Mouse (Mus musculus) embryonic facial prominence, embryonic 14.5 days (tissue): ENCODE measurements at regions not wholly inside any gene's neighbourhood (a gene's known extent, or its start where the extent isn't known, plus 50 kb on each side); places are given as distances from the start of the nearest gene placed in this dataset.
A peak's percentile ranks its signal among the peaks of the same experiment; 100 is the strongest.

Experiments used
- ATAC-seq: fragments of 200-750 bp; cut with Nextera tagmentation; 2 replicates; pipeline ENCODE4 v1.8.0; 2017; ENCODE audit warnings: low read depth, moderate number of reproducible peaks, moderate TSS enrichment
- DNase-seq: peaks from one replicate; pipeline ENCODE4 v3.0.0-alpha.2; 2015; ENCODE audit warnings: low spot score
- H3K27ac ChIP-seq: fragments of 300-500 bp; sonication (generic); replicated peaks from 2 replicates; pipeline ENCODE4 v1.5.1; 2014; ENCODE audit warnings: low read depth, mild to moderate bottlenecking, low read length, moderate library complexity
- H3K27me3 ChIP-seq: fragments of 300-500 bp; sonication (generic); replicated peaks from 2 replicates; pipeline ENCODE4 v1.6.1; 2014; ENCODE audit warnings: low read length; ENCODE audit not compliant: control insufficient read depth, insufficient read depth
- H3K36me3 ChIP-seq: fragments of 300-500 bp; sonication (generic); 2 replicates; pipeline ENCODE4 v1.6.1; 2014; ENCODE audit warnings: low read length, mixed read lengths; ENCODE audit not compliant: control insufficient read depth, insufficient read depth
- H3K4me1 ChIP-seq: fragments of 300-500 bp; sonication (generic); 2 replicates; pipeline ENCODE4 v1.6.1; 2014; ENCODE audit warnings: antibody characterized with exemption, low read length; ENCODE audit not compliant: control insufficient read depth, insufficient read depth
- H3K4me2 ChIP-seq: fragments of 300-500 bp; sonication (generic); 2 replicates; pipeline ENCODE4 v1.6.1; 2014; ENCODE audit warnings: low read depth, mild to moderate bottlenecking, low read length, moderate library complexity, mixed read lengths
- H3K4me3 ChIP-seq: fragments of 300-500 bp; sonication (generic); 2 replicates; pipeline ENCODE4 v1.5.1; 2014; ENCODE audit warnings: low read depth, mild to moderate bottlenecking, low read length
- H3K9ac ChIP-seq: fragments of 300-500 bp; sonication (generic); 2 replicates; pipeline ENCODE4 v1.6.1; 2014; ENCODE audit warnings: low read depth, mild to moderate bottlenecking, low read length, moderate library complexity, mixed read lengths
- H3K9me3 ChIP-seq: fragments of 300-500 bp; sonication (generic); 2 replicates; pipeline ENCODE4 v1.6.1; 2016; ENCODE audit warnings: low read length; ENCODE audit not compliant: control insufficient read depth
- WGBS: fragments of 180-500 bp; shearing (Covaris S2); extraction: QIAGEN DNeasy Blood & Tissue Kit; methylation state at CpG from one replicate; pipeline ENCODE4 v1.1.7; 2014; 5-methylcytosine and 5-hydroxymethylcytosine counted together

GRCm38 (mm10) chr2:74042430-74042829, 131.3 kb upstream of the Atp5g3 start:
- DNase-seq: no peak
- H3K36me3 ChIP-seq: no peaks in the 10 kb centered on the region
- no peak overlapping the region for H3K9ac ChIP-seq
- H3K27me3 ChIP-seq: no peaks in the 10 kb centered on the region
- H3K4me1 ChIP-seq: no peaks in the 10 kb centered on the region
- no peaks in the 10 kb centered on the region for H3K9me3 ChIP-seq
- no peak overlapping the region for H3K27ac ChIP-seq
- 72% methylated on average over 6 of the region's 6 CpGs for WGBS
- ATAC-seq: no peak
- no peak overlapping the region for H3K4me2 ChIP-seq
- H3K4me3 ChIP-seq: no peak overlapping the region

- H3K4me2 ChIP-seq: no peak overlapping the region
- DNase-seq: no peak
- 44% methylated on average over 6 of the region's 6 CpGs for WGBS
- H3K27ac ChIP-seq: no peak overlapping the region
- no peak for ATAC-seq
- H3K9ac ChIP-seq: no peak overlapping the region
- H3K9me3 ChIP-seq: no peaks in the 10 kb centered on the region
- no peaks in the 10 kb centered on the region for H3K36me3 ChIP-seq
- H3K4me1 ChIP-seq: no peaks in the 10 kb centered on the region
- no peaks in the 10 kb centered on the region for H3K27me3 ChIP-seq
- no peak overlapping the region for H3K4me3 ChIP-seq
These were observed 128.5 kb upstream of the Atp5g3 start for GRCm38 (mm10) chr2:74039580-74039979.

- 0 out of 2 replicates have a peak, but pooled peaks cover 4% of the 10 kb centered on the region for H3K4me1 ChIP-seq
- DNase-seq: no peak
- H3K27ac ChIP-seq: no peak overlapping the region
- no peaks in the 10 kb centered on the region for H3K36me3 ChIP-seq
- H3K27me3 ChIP-seq: no peaks in the 10 kb centered on the region
- no peak overlapping the region for H3K9ac ChIP-seq
- H3K4me3 ChIP-seq: no peak overlapping the region
- no peak for ATAC-seq
- H3K9me3 ChIP-seq: no peaks in the 10 kb centered on the region
- H3K4me2 ChIP-seq: no peak overlapping the region
- WGBS: 84% methylated on average over 9 of the region's 9 CpGs
These were observed 124.9 kb upstream of the Atp5g3 start for GRCm38 (mm10) chr2:74036043-74036442.

GRCm38 (mm10) chr2:74032177-74033021, 121.3 kb upstream of the Atp5g3 start:
- 67% methylated on average over 11 of the region's 11 CpGs for WGBS
- no peak overlapping the region for H3K4me2 ChIP-seq
- H3K4me1 ChIP-seq: 0 out of 2 replicates have a peak, but pooled peaks cover 4% of the 10 kb centered on the region
- H3K9ac ChIP-seq: no peak overlapping the region
- no peak overlapping the region for H3K4me3 ChIP-seq
- no peak for ATAC-seq
- DNase-seq: no peak
- H3K27me3 ChIP-seq: no peaks in the 10 kb centered on the region
- no peaks in the 10 kb centered on the region for H3K36me3 ChIP-seq
- no peaks in the 10 kb centered on the region for H3K9me3 ChIP-seq
- no peak overlapping the region for H3K27ac ChIP-seq

- H3K27ac ChIP-seq: no peak overlapping the region
- ATAC-seq (no peak), DNase-seq (no peak)
- 90% methylated on average over 9 of the region's 9 CpGs for WGBS
- no peaks in the 10 kb centered on the region for H3K36me3 ChIP-seq
- no peak overlapping the region for H3K9ac ChIP-seq
- H3K4me1 ChIP-seq: 0 out of 2 replicates have a peak, but pooled peaks cover 4% of the 10 kb centered on the region
- no peaks in the 10 kb centered on the region for H3K9me3 ChIP-seq
- H3K27me3 ChIP-seq: 0 out of 2 replicates have a peak, but pooled peaks cover 3% of the 10 kb centered on the region
- H3K4me3 ChIP-seq: no peak overlapping the region
- H3K4me2 ChIP-seq: no peak overlapping the region
These were observed 118.8 kb upstream of the Atp5g3 start for GRCm38 (mm10) chr2:74029938-74030337.

GRCm38 (mm10) chr2:74027404-74028104, 116.4 kb upstream of the Atp5g3 start:
- Histone ChIP-seq H3K4me2 (no peak overlapping the region), H3K9me3 (no peaks in the 10 kb centered on the region), H3K4me1 (0 out of 2 replicates have a peak, but pooled peaks cover 4% of the 10 kb centered on the region), H3K9ac (no peak overlapping the region), H3K27me3 (0 out of 2 replicates have a peak, but pooled peaks cover 3% of the 10 kb centered on the region), H3K36me3 (no peaks in the 10 kb centered on the region), H3K27ac (no peak overlapping the region), H3K4me3 (no peak overlapping the region)
- ATAC-seq: no peak
- DNase-seq: peak; percentile 77
- 60% methylated on average over 11 of the region's 11 CpGs for WGBS

- ATAC-seq (no peak), DNase-seq (no peak)
- H3K4me3 ChIP-seq: no peak overlapping the region
- H3K36me3 ChIP-seq: no peaks in the 10 kb centered on the region
- H3K4me1 ChIP-seq: no peaks in the 10 kb centered on the region
- no peaks in the 10 kb centered on the region for H3K27me3 ChIP-seq
- no peak overlapping the region for H3K4me2 ChIP-seq
- WGBS: 80% methylated on average over 7 of the region's 7 CpGs
- H3K9ac ChIP-seq: no peak overlapping the region
- H3K27ac ChIP-seq: no peak overlapping the region
- H3K9me3 ChIP-seq: 0 out of 2 replicates have a peak, but pooled peaks cover 4% of the 10 kb centered on the region
These were observed 104.0 kb upstream of the Atp5g3 start for GRCm38 (mm10) chr2:74015146-74015545.

- Histone ChIP-seq H3K27ac (no peak overlapping the region), H3K36me3 (no peaks in the 10 kb centered on the region), H3K4me2 (no peak overlapping the region), H3K9ac (no peak overlapping the region), H3K9me3 (0 out of 2 replicates have a peak, but pooled peaks cover 4% of the 10 kb centered on the region), H3K4me1 (no peaks in the 10 kb centered on the region), H3K27me3 (no peaks in the 10 kb centered on the region), H3K4me3 (no peak overlapping the region)
- DNase-seq (no peak), ATAC-seq (no peak)
- 91% methylated on average over 3 of the region's 3 CpGs for WGBS
These were observed 103.1 kb upstream of the Atp5g3 start for GRCm38 (mm10) chr2:74014201-74014600.
